Mouse (Mus musculus) limb, embryonic 11.5 days (tissue): Measurements from ENCODE around the gene Cfap46. TPM values are rescaled to one million over a fixed set of nuclear protein-coding genes. Genes with fewer than 3 reads are reported as not detected.

Experiments
- ATAC-seq: fragments of 200-750 bp; cut with Nextera tagmentation; 2 replicates; pipeline ENCODE4 v1.8.0; 2017; ENCODE audit warnings: low read depth; ENCODE audit not compliant: insufficient number of reproducible peaks, low FRiP score, low TSS enrichment
- DNase-seq: peaks from one replicate; pipeline ENCODE4 v3.0.0-alpha.2; 2015; ENCODE audit warnings: low spot score
- H3K27ac ChIP-seq: fragments of 300-500 bp; sonication (generic); replicated peaks from 2 replicates; pipeline ENCODE4 v1.5.1; 2014; ENCODE audit warnings: low read depth, mild to moderate bottlenecking, low read length
- H3K27me3 ChIP-seq: fragments of 300-500 bp; sonication (generic); 2 replicates; pipeline ENCODE4 v1.6.1; 2014; ENCODE audit warnings: mild to moderate bottlenecking, low read length, mixed read lengths; ENCODE audit not compliant: control insufficient read depth, insufficient read depth
- H3K36me3 ChIP-seq: fragments of 300-500 bp; sonication (generic); 2 replicates; pipeline ENCODE4 v1.6.1; 2014; ENCODE audit warnings: mild to moderate bottlenecking, low read length, moderate library complexity, mixed read lengths; ENCODE audit not compliant: control insufficient read depth, insufficient read depth
- H3K4me1 ChIP-seq: fragments of 300-500 bp; sonication (generic); 2 replicates; pipeline ENCODE4 v1.6.1; 2014; ENCODE audit warnings: low read length, mixed read lengths; ENCODE audit not compliant: control insufficient read depth, insufficient read depth
- H3K4me2 ChIP-seq: fragments of 300-500 bp; sonication (generic); 2 replicates; pipeline ENCODE4 v1.6.1; 2014; ENCODE audit warnings: low read depth, mild to moderate bottlenecking, moderate library complexity; ENCODE audit not compliant: severe bottlenecking
- H3K4me3 ChIP-seq: fragments of 300-500 bp; sonication (generic); 2 replicates; pipeline ENCODE4 v1.5.1; 2014; ENCODE audit warnings: low read depth, low read length
- H3K9ac ChIP-seq: fragments of 300-500 bp; sonication (generic); 2 replicates; pipeline ENCODE4 v1.6.1; 2014; ENCODE audit warnings: mild to moderate bottlenecking, low read length
- H3K9me3 ChIP-seq: fragments of 300-500 bp; sonication (generic); 2 replicates; pipeline ENCODE4 v1.6.1; 2016; ENCODE audit warnings: low read length; ENCODE audit not compliant: control insufficient read depth
- WGBS: fragments of 180-500 bp; shearing (Covaris S2); extraction: QIAGEN DNeasy Blood & Tissue Kit; methylation state at CpG from one replicate; pipeline ENCODE4 v1.1.7; 2014; 5-methylcytosine and 5-hydroxymethylcytosine counted together
- polyA plus RNA-seq: library from polyadenylated mRNA; unstranded; fragments of >200 nt; fragmentation: Nextera tagmentation; extraction: Ambion mirVana; gene quantifications from 2 replicates; pipeline ENCODE4 v1.2.1, GENCODE M21; 2014

Gene Cfap46
- polyA plus RNA-seq, 1 experiment from 2014 or later = 0.25 TPM

GRCm38 (mm10) chr7:139565998-139566397 lies 117.6 kb downstream of the Cfap46 start:
- 85% methylated on average over 6 of the region's 6 CpGs for WGBS
- Histone ChIP-seq H3K36me3 (no peaks in the 10 kb centered on the region), H3K4me1 (no peaks in the 10 kb centered on the region), H3K4me3 (no peak overlapping the region), H3K27ac (no peak overlapping the region), H3K9me3 (no peaks in the 10 kb centered on the region), H3K27me3 (no peaks in the 10 kb centered on the region), H3K4me2 (no peak overlapping the region), H3K9ac (no peak overlapping the region)
- ATAC-seq (no peak), DNase-seq (no peak)

GRCm38 (mm10) chr7:139564161-139564560 lies 119.5 kb downstream of the Cfap46 start:
- 90% methylated on average over 2 of the region's 2 CpGs for WGBS
- Histone ChIP-seq H3K9ac (no peak overlapping the region), H3K4me3 (no peak overlapping the region), H3K9me3 (no peaks in the 10 kb centered on the region), H3K27me3 (no peaks in the 10 kb centered on the region), H3K4me1 (no peaks in the 10 kb centered on the region), H3K4me2 (no peak overlapping the region), H3K27ac (no peak overlapping the region), H3K36me3 (no peaks in the 10 kb centered on the region)
- ATAC-seq = no peak
- DNase-seq = no peak

GRCm38 (mm10) chr7:139563425-139563824 lies 120.2 kb downstream of the Cfap46 start:
- no peak for DNase-seq
- Histone ChIP-seq H3K9ac (no peak overlapping the region), H3K27me3 (no peaks in the 10 kb centered on the region), H3K4me2 (no peak overlapping the region), H3K4me3 (no peak overlapping the region), H3K9me3 (no peaks in the 10 kb centered on the region), H3K36me3 (no peaks in the 10 kb centered on the region), H3K4me1 (no peaks in the 10 kb centered on the region), H3K27ac (no peak overlapping the region)
- no peak for ATAC-seq
- 81% methylated on average over 4 of the region's 4 CpGs for WGBS

GRCm38 (mm10) chr7:139559659-139560058 lies 124.0 kb downstream of the Cfap46 start:
- Histone ChIP-seq H3K9ac (no peak overlapping the region), H3K27ac (no peak overlapping the region), H3K27me3 (no peaks in the 10 kb centered on the region), H3K4me1 (no peaks in the 10 kb centered on the region), H3K4me2 (no peak overlapping the region), H3K4me3 (no peak overlapping the region), H3K9me3 (no peaks in the 10 kb centered on the region), H3K36me3 (no peaks in the 10 kb centered on the region)
- WGBS = 90% methylated on average over 10 of the region's 10 CpGs
- no peak for DNase-seq
- ATAC-seq = no peak

- H3K4me3 ChIP-seq = no peak overlapping the region
- no peak for ATAC-seq
- no peaks in the 10 kb centered on the region for H3K27me3 ChIP-seq
- H3K9ac ChIP-seq = no peak overlapping the region
- WGBS = 37% methylated on average over 10 of the region's 10 CpGs
- no peaks in the 10 kb centered on the region for H3K9me3 ChIP-seq
- H3K36me3 ChIP-seq = no peaks in the 10 kb centered on the region
- DNase-seq = no peak
- no peak overlapping the region for H3K27ac ChIP-seq
- no peaks in the 10 kb centered on the region for H3K4me1 ChIP-seq
- no peak overlapping the region for H3K4me2 ChIP-seq
Measured at GRCm38 (mm10) chr7:139556746-139557526, 126.7 kb downstream of the Cfap46 start.

DNA sequence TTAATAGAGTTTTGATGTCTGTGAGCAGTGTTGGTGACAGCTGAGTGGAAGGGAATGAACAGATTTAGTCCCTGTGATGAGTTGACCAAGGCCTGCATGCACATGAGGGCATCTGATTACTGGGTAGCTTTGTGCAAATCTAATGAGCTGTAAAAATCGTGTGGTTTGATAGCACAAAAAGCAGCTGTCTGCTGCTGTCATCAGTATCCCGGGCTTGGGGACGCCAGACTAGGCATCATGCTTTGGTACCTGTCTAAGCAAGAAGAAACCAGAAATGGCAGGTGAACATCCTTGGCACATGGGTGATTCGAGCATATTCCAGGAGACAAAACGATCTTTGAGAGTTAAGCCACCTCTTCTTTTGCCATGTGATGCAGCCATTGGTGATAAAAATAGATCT lies 127.3 kb downstream of the Cfap46 start:
- WGBS = 73% methylated on average over 5 of the region's 5 CpGs
- Histone ChIP-seq H3K4me2 (no peak overlapping the region), H3K27ac (no peak overlapping the region), H3K4me1 (no peaks in the 10 kb centered on the region), H3K36me3 (no peaks in the 10 kb centered on the region), H3K9ac (no peak overlapping the region), H3K4me3 (no peak overlapping the region), H3K9me3 (no peaks in the 10 kb centered on the region), H3K27me3 (no peaks in the 10 kb centered on the region)
- no peak for DNase-seq
- no peak for ATAC-seq

DNA sequence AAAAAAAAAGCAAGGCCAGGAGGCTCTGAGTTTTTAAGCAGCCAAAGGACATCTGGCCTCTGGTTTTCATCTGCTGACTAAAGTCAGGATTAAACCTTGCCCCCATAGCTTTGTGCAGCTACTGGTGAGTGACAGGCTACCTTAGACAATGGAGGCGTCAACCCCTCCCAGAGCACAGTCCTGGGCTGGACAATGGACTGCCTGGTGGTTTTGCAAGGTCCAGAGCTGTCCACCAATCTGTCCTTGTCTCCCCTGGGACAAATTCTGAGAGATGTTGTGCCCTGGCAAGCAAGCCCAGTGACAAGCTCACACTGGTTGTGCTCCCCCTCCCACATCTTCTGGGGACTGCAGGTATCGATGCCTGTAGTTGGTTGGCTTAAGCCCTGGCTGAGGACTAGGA lies 132.1 kb downstream of the Cfap46 start:
- Histone ChIP-seq H3K36me3 (no peaks in the 10 kb centered on the region), H3K4me2 (no peak overlapping the region), H3K4me1 (no peaks in the 10 kb centered on the region), H3K4me3 (no peak overlapping the region), H3K9me3 (no peaks in the 10 kb centered on the region), H3K27me3 (no peaks in the 10 kb centered on the region), H3K27ac (no peak overlapping the region), H3K9ac (no peak overlapping the region)
- 88% methylated on average over 2 of the region's 2 CpGs for WGBS
- ATAC-seq (no peak), DNase-seq (no peak)
